Mouse (Mus musculus) liver, adult 2 months (tissue): ENCODE measurements at regions not wholly inside any gene's neighbourhood (a gene's known extent, or its start where the extent isn't known, plus 50 kb on each side); places are given as distances from the start of the nearest gene placed in this dataset.
A peak's percentile ranks its signal among the peaks of the same experiment; 100 is the strongest.

Source experiments
- DNase-seq: peaks from one replicate; pipeline ENCODE4 v3.0.0-alpha.2; 2011; ENCODE audit warnings: low read depth, low spot score; ENCODE audit errors: extremely low read depth
- H3K27ac ChIP-seq: fragments of 200-500 bp; replicated peaks from 2 replicates; pipeline ENCODE4 v1.5.1; 2012; ENCODE audit warnings: low read depth, mild to moderate bottlenecking, control low read depth, inconsistent platforms, low read length; ENCODE audit not compliant: insufficient read depth
- H3K27me3 ChIP-seq: fragments of 200-500 bp; 2 replicates; pipeline ENCODE4 v1.6.1; 2012; ENCODE audit warnings: mild to moderate bottlenecking, moderate library complexity, low read length, inconsistent platforms; ENCODE audit not compliant: control insufficient read depth, insufficient read depth
- H3K36me3 ChIP-seq: fragments of 200-500 bp; 2 replicates; pipeline ENCODE4 v1.6.1; 2012; ENCODE audit warnings: low read length, inconsistent platforms; ENCODE audit not compliant: control insufficient read depth, insufficient read depth
- H3K4me1 ChIP-seq: fragments of 200-500 bp; 2 replicates; pipeline ENCODE4 v1.6.1; 2011; ENCODE audit warnings: low read length; ENCODE audit not compliant: control insufficient read depth, insufficient read depth
- H3K4me3 ChIP-seq: fragments of 200-500 bp; 2 replicates; pipeline ENCODE4 v1.5.1; 2011; ENCODE audit warnings: low read depth, mild to moderate bottlenecking, control low read depth, low read length, moderate library complexity; ENCODE audit not compliant: insufficient read depth
- H3K79me2 ChIP-seq: fragments of 200-500 bp; 2 replicates; pipeline ENCODE4 v1.6.1; 2012; ENCODE audit warnings: inconsistent platforms, mild to moderate bottlenecking, low read length, moderate library complexity; ENCODE audit not compliant: control insufficient read depth, insufficient read depth
- H3K9ac ChIP-seq: fragments of 200-500 bp; 2 replicates; pipeline ENCODE4 v1.6.1; 2012; ENCODE audit warnings: low read depth, mild to moderate bottlenecking, control low read depth, inconsistent platforms, low read length
- CTCF ChIP-seq: fragments of 200-500 bp; IDR thresholded peaks from 2 replicates; pipeline ENCODE4 v1.5.1; 2011; ENCODE audit warnings: low read depth, low read length, control low read depth
- POLR2A ChIP-seq: fragments of 200-500 bp; IDR thresholded peaks from 2 replicates; pipeline ENCODE4 v1.6.1; 2011; ENCODE audit warnings: low read length, control low read depth; ENCODE audit not compliant: insufficient read depth; ENCODE audit errors: extremely low read depth
- WGBS: fragments of 180-500 bp; shearing (Covaris S2); methylation state at CpG from one replicate; pipeline ENCODE4 v1.1.7; 2018; 5-methylcytosine and 5-hydroxymethylcytosine counted together

DNA sequence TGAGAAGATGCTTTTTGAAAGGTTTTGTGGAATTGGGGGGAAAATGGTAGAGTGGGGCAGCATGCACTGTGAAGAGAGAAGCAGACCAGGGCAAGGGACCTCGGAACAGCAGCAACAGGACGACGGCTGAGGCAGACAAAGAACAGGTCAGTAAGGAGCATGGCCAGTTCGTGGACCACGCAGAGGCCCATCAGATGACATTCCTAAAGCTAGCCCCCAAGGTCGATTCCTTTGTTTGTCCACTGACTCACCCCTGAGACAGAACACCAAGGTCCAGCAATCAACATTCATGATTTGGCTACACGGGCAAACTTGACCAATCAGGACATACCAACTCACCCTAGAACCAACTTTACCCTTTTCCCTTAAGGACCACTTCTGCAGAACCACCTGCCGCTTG lies 160.0 kb downstream of the Fam76b start:
- no peak overlapping the region for H3K9ac ChIP-seq
- H3K4me1 ChIP-seq = no peaks in the 10 kb centered on the region
- TF ChIP-seq POLR2A = no peak
- no peak for TF ChIP-seq CTCF
- no peak for DNase-seq
- H3K27me3 ChIP-seq = no peaks in the 10 kb centered on the region
- no peak overlapping the region for H3K27ac ChIP-seq
- no peaks in the 10 kb centered on the region for H3K79me2 ChIP-seq
- H3K36me3 ChIP-seq = no peaks in the 10 kb centered on the region
- H3K4me3 ChIP-seq = no peak overlapping the region
- WGBS = 86% methylated on average over 8 of the region's 8 CpGs

GRCm38 (mm10) chr9:13988901-13989300 lies 161.4 kb downstream of the Fam76b start:
- no peaks in the 10 kb centered on the region for H3K27me3 ChIP-seq
- TF ChIP-seq POLR2A (no peak), CTCF (no peak)
- H3K36me3 ChIP-seq = no peaks in the 10 kb centered on the region
- 82% methylated on average over 4 of the region's 4 CpGs for WGBS
- no peak overlapping the region for H3K9ac ChIP-seq
- no peaks in the 10 kb centered on the region for H3K4me1 ChIP-seq
- DNase-seq = no peak
- H3K4me3 ChIP-seq = no peak overlapping the region
- H3K79me2 ChIP-seq = no peaks in the 10 kb centered on the region
- H3K27ac ChIP-seq = no peak overlapping the region

DNA sequence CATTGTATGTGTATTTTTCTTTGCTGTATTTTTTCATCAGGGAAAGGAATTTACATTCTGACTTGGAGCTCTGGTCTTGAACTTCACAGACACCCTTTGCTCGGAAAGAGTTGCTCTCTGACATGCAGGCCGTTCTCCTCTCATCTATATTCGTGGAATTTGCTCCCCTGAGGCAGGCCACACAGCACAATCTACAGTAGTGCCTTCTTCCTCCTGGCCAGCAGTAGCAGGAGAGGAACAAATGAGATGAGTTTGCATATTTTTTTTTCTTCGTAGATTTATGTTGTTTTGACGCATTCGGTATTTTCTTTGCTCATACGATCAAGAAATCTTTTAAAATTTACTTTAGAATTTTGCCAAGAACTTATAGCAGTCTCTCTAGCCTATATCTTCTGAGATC lies 163.4 kb downstream of the Fam76b start:
- no peak overlapping the region for H3K27ac ChIP-seq
- H3K36me3 ChIP-seq = no peaks in the 10 kb centered on the region
- H3K9ac ChIP-seq = no peak overlapping the region
- no peak overlapping the region for H3K4me3 ChIP-seq
- no peak for DNase-seq
- no peak for TF ChIP-seq CTCF
- no peak for TF ChIP-seq POLR2A
- no peaks in the 10 kb centered on the region for H3K27me3 ChIP-seq
- no peaks in the 10 kb centered on the region for H3K4me1 ChIP-seq
- H3K79me2 ChIP-seq = no peaks in the 10 kb centered on the region
- 75% methylated on average over 7 of the region's 7 CpGs for WGBS

- Histone ChIP-seq H3K79me2 (no peaks in the 10 kb centered on the region), H3K9ac (no peak overlapping the region), H3K4me1 (no peaks in the 10 kb centered on the region), H3K36me3 (no peaks in the 10 kb centered on the region), H3K27me3 (no peaks in the 10 kb centered on the region), H3K27ac (no peak overlapping the region), H3K4me3 (no peak overlapping the region)
- no peak for TF ChIP-seq CTCF
- no peak for TF ChIP-seq POLR2A
- WGBS = 88% methylated on average over 6 of the region's 6 CpGs
- DNase-seq = no peak
Measured at GRCm38 (mm10) chr9:13992728-13993127, 165.2 kb downstream of the Fam76b start.

GRCm38 (mm10) chr9:13999358-13999757 lies 171.8 kb downstream of the Fam76b start:
- TF ChIP-seq POLR2A = no peak
- TF ChIP-seq CTCF = no peak
- DNase-seq = no peak
- 75% methylated on average over 4 of the region's 4 CpGs for WGBS
- H3K4me1 ChIP-seq = no peaks in the 10 kb centered on the region
- no peak overlapping the region for H3K27ac ChIP-seq
- H3K9ac ChIP-seq = no peak overlapping the region
- H3K79me2 ChIP-seq = no peaks in the 10 kb centered on the region
- no peaks in the 10 kb centered on the region for H3K36me3 ChIP-seq
- H3K27me3 ChIP-seq = no peaks in the 10 kb centered on the region
- H3K4me3 ChIP-seq = no peak overlapping the region

DNA sequence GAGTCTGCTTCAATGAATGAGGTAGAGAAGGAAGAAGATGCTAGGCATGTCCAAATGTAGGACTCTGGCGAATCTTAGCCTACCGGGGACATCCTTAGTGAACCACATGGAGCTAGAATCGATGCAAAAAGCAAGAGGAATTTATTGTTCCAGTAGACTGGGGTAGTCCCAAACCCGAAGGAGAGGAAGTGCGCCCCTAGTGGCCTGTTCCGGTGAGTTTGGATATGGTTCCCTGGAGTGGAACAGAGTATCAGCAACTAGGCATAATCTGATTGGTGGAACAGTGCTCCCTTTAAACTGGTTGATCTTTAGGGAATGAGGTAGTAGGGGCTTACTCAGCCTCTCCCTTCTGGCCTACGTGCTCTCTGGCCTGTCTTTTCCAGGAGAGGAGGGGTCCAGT lies 174.0 kb downstream of the Fam76b start:
- TF ChIP-seq POLR2A = no peak
- TF ChIP-seq CTCF = peak; percentile 16; the same call in 1 of the 2 replicates
- DNase-seq = no peak
- H3K36me3 ChIP-seq = no peaks in the 10 kb centered on the region
- no peaks in the 10 kb centered on the region for H3K79me2 ChIP-seq
- H3K4me1 ChIP-seq = no peaks in the 10 kb centered on the region
- WGBS = 79% methylated on average over 7 of the region's 7 CpGs
- H3K9ac ChIP-seq = no peak overlapping the region
- no peak overlapping the region for H3K27ac ChIP-seq
- H3K27me3 ChIP-seq = no peaks in the 10 kb centered on the region
- H3K4me3 ChIP-seq = no peak overlapping the region
